Mouse (Mus musculus) kidney, embryonic 14.5 days (tissue): ENCODE results near the gene Mpdz. TPM values are rescaled to one million over a fixed set of nuclear protein-coding genes. Genes with fewer than 3 reads are reported as not detected.
A peak's percentile ranks its signal among the peaks of the same experiment; 100 is the strongest.

Source experiments
- ATAC-seq: fragments of 200-750 bp; cut with Nextera tagmentation; 2 replicates; pipeline ENCODE4 v1.8.0; 2017; ENCODE audit warnings: moderate number of reproducible peaks, mild to moderate bottlenecking, moderate TSS enrichment, moderate library complexity; ENCODE audit not compliant: low FRiP score, low TSS enrichment
- H3K27ac ChIP-seq: fragments of 300-500 bp; sonication (generic); 2 replicates; pipeline ENCODE4 v1.5.1; 2014; ENCODE audit warnings: low read depth, mild to moderate bottlenecking, low read length, moderate library complexity, mixed read lengths
- H3K27me3 ChIP-seq: fragments of 300-500 bp; sonication (generic); 2 replicates; pipeline ENCODE4 v1.6.1; 2014; ENCODE audit warnings: mild to moderate bottlenecking, low read length; ENCODE audit not compliant: control insufficient read depth, insufficient read depth
- H3K36me3 ChIP-seq: fragments of 300-500 bp; sonication (generic); 2 replicates; pipeline ENCODE4 v1.6.1; 2014; ENCODE audit warnings: low read length, mixed read lengths; ENCODE audit not compliant: control insufficient read depth, insufficient read depth
- H3K4me1 ChIP-seq: fragments of 300-500 bp; sonication (generic); 2 replicates; pipeline ENCODE4 v1.6.1; 2014; ENCODE audit warnings: low read length, mixed read lengths; ENCODE audit not compliant: control insufficient read depth, insufficient read depth
- H3K4me2 ChIP-seq: fragments of 300-500 bp; sonication (generic); replicated peaks from 2 replicates; pipeline ENCODE4 v1.6.1; 2014; ENCODE audit warnings: low read depth, mild to moderate bottlenecking, low read length
- H3K4me3 ChIP-seq: fragments of 300-500 bp; sonication (generic); 2 replicates; pipeline ENCODE4 v1.5.1; 2014; ENCODE audit warnings: mild to moderate bottlenecking, low read length
- H3K9ac ChIP-seq: fragments of 300-500 bp; sonication (generic); 2 replicates; pipeline ENCODE4 v1.6.1; 2014; ENCODE audit warnings: low read depth, mild to moderate bottlenecking, low read length, moderate library complexity
- H3K9me3 ChIP-seq: fragments of 300-500 bp; sonication (generic); 2 replicates; pipeline ENCODE4 v1.6.1; 2016; ENCODE audit warnings: low read length; ENCODE audit not compliant: control insufficient read depth
- WGBS: fragments of 180-500 bp; shearing (Covaris S2); extraction: QIAGEN DNeasy Blood & Tissue Kit; methylation state at CpG from one replicate; pipeline ENCODE4 v1.1.7; 2014; 5-methylcytosine and 5-hydroxymethylcytosine counted together
- polyA plus RNA-seq: library from polyadenylated mRNA; unstranded; fragments of >200 nt; fragmentation: Nextera tagmentation; extraction: Ambion mirVana; gene quantifications from 2 replicates; pipeline ENCODE4 v1.2.1, GENCODE M21; 2014

Mpdz gene
- polyA plus RNA-seq, 1 experiment from 2014 or later, result 39.0 TPM

GRCm38 (mm10) chr4:81283081-81283480 is 159.5 kb downstream of the Mpdz start:
- no peak for ATAC-seq
- H3K36me3 ChIP-seq, result peaks cover 30% of the 10 kb centered on the region
- H3K27me3 ChIP-seq, result no peaks in the 10 kb centered on the region
- H3K9me3 ChIP-seq, result no peaks in the 10 kb centered on the region
- no peak overlapping the region for H3K4me3 ChIP-seq
- H3K27ac ChIP-seq, result no peak overlapping the region
- 80% methylated on average over 6 of the region's 6 CpGs for WGBS
- no peak overlapping the region for H3K9ac ChIP-seq
- H3K4me2 ChIP-seq, result no peak overlapping the region
- H3K4me1 ChIP-seq, result no peaks in the 10 kb centered on the region

GRCm38 (mm10) chr4:81280098-81280497 is 162.5 kb downstream of the Mpdz start:
- H3K27ac ChIP-seq, result no peak overlapping the region
- ATAC-seq, result no peak
- H3K4me3 ChIP-seq, result no peak overlapping the region
- no peaks in the 10 kb centered on the region for H3K4me1 ChIP-seq
- H3K9me3 ChIP-seq, result no peaks in the 10 kb centered on the region
- H3K9ac ChIP-seq, result no peak overlapping the region
- 88% methylated on average over 4 of the region's 4 CpGs for WGBS
- peaks cover 20% of the 10 kb centered on the region for H3K36me3 ChIP-seq
- H3K27me3 ChIP-seq, result no peaks in the 10 kb centered on the region
- H3K4me2 ChIP-seq, result no peak overlapping the region

GRCm38 (mm10) chr4:81279451-81279850 is 163.2 kb downstream of the Mpdz start:
- no peaks in the 10 kb centered on the region for H3K4me1 ChIP-seq
- no peaks in the 10 kb centered on the region for H3K9me3 ChIP-seq
- H3K27me3 ChIP-seq, result no peaks in the 10 kb centered on the region
- H3K9ac ChIP-seq, result no peak overlapping the region
- H3K36me3 ChIP-seq, result peaks cover 16% of the 10 kb centered on the region
- no peak overlapping the region for H3K4me2 ChIP-seq
- no peak overlapping the region for H3K4me3 ChIP-seq
- no peak for ATAC-seq
- 92% methylated on average over 5 of the region's 5 CpGs for WGBS
- H3K27ac ChIP-seq, result no peak overlapping the region

- WGBS, result 65% methylated on average over 6 of the region's 6 CpGs
- Histone ChIP-seq H3K27me3 (no peaks in the 10 kb centered on the region), H3K4me2 (no peak overlapping the region), H3K36me3 (peaks cover 5% of the 10 kb centered on the region; the same call in 1 of the 2 replicates), H3K4me3 (no peak overlapping the region), H3K9ac (no peak overlapping the region), H3K27ac (no peak overlapping the region), H3K9me3 (no peaks in the 10 kb centered on the region), H3K4me1 (no peaks in the 10 kb centered on the region)
- no peak for ATAC-seq
Observed at GRCm38 (mm10) chr4:81275957-81276715, 166.5 kb downstream of the Mpdz start.

GRCm38 (mm10) chr4:81273067-81273466 is 169.5 kb downstream of the Mpdz start:
- WGBS, result 93% methylated on average over 2 of the region's 2 CpGs
- ATAC-seq, result no peak
- Histone ChIP-seq H3K27me3 (no peaks in the 10 kb centered on the region), H3K4me3 (no peak overlapping the region), H3K9me3 (no peaks in the 10 kb centered on the region), H3K36me3 (no peaks in the 10 kb centered on the region), H3K4me1 (no peaks in the 10 kb centered on the region), H3K9ac (no peak overlapping the region), H3K4me2 (no peak overlapping the region), H3K27ac (no peak overlapping the region)

GRCm38 (mm10) chr4:81252859-81253780 is 189.5 kb downstream of the Mpdz start:
- ATAC-seq, result peak; percentile 48
- Histone ChIP-seq H3K36me3 (no peaks in the 10 kb centered on the region), H3K9me3 (no peaks in the 10 kb centered on the region), H3K27ac (no peak overlapping the region), H3K27me3 (no peaks in the 10 kb centered on the region), H3K4me1 (0 out of 2 replicates have a peak, but pooled peaks cover 3% of the 10 kb centered on the region), H3K4me2 (no peak overlapping the region), H3K9ac (no peak overlapping the region), H3K4me3 (no peak overlapping the region)
- 78% methylated on average over 6 of the region's 6 CpGs for WGBS

- no peak overlapping the region for H3K4me2 ChIP-seq
- peak; percentile 33; the same call in 1 of the 2 replicates for ATAC-seq
- no peak overlapping the region for H3K27ac ChIP-seq
- no peak overlapping the region for H3K4me3 ChIP-seq
- H3K27me3 ChIP-seq, result no peaks in the 10 kb centered on the region
- no peak overlapping the region for H3K9ac ChIP-seq
- WGBS, result 80% methylated on average over 1 of the region's 1 CpGs
- H3K36me3 ChIP-seq, result no peaks in the 10 kb centered on the region
- 0 out of 2 replicates have a peak, but pooled peaks cover 3% of the 10 kb centered on the region for H3K4me1 ChIP-seq
- H3K9me3 ChIP-seq, result no peaks in the 10 kb centered on the region
Observed at GRCm38 (mm10) chr4:81252334-81252733, 190.3 kb downstream of the Mpdz start.

- no peak overlapping the region for H3K4me3 ChIP-seq
- 0 out of 2 replicates have a peak, but pooled peaks cover 3% of the 10 kb centered on the region for H3K4me1 ChIP-seq
- H3K4me2 ChIP-seq, result no peak overlapping the region
- peak; percentile 72; the same call in 1 of the 2 replicates for ATAC-seq
- no peak overlapping the region for H3K9ac ChIP-seq
- H3K36me3 ChIP-seq, result no peaks in the 10 kb centered on the region
- WGBS, result 11% methylated on average over 5 of the region's 5 CpGs
- no peak overlapping the region for H3K27ac ChIP-seq
- H3K9me3 ChIP-seq, result no peaks in the 10 kb centered on the region
- H3K27me3 ChIP-seq, result no peaks in the 10 kb centered on the region
Observed at GRCm38 (mm10) chr4:81251934-81252333, 190.7 kb downstream of the Mpdz start.
